Mouse (Mus musculus) G1E (cell line): ENCODE results near the gene N4bp2l1.

Source experiments
- CTCF ChIP-seq: IDR thresholded peaks from 2 replicates; pipeline ENCODE4 v1.5.1; 2012; ENCODE audit warnings: low read depth, low read length, inconsistent platforms, mixed read lengths
- GATA1 ChIP-seq: IDR thresholded peaks from 2 replicates; pipeline ENCODE4 v1.6.1; 2012; ENCODE audit warnings: borderline replicate concordance, low read length, inconsistent platforms, mixed read lengths

DNA sequence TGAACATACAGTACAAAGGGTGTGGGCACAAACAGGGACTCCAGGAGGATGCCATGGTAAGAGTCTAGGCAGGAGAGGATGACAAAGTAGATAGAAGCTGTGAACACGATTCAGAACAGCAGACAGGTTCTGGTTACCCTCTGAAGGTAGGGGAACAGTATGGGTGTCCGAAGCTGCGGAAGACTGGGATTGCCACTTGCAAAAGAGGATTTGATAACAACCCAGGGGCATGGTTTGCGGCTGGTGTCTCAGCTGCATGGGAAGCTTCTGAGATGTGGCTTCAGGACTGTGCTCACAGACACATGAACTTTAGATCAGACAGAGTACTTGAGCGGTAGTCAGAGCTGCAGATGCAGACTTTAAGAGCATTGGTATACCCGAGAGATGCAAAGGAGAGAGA lies 32.6 kb downstream of the N4bp2l1 start:
- TF ChIP-seq CTCF (no peak), GATA1 (no peak)
